Mouse (Mus musculus) colon, adult 2 months (tissue): Measurements from ENCODE around the gene Flt1. TPM values are rescaled to one million over a fixed set of nuclear protein-coding genes. Genes with fewer than 3 reads are reported as not detected.

Source experiments
- polyA plus RNA-seq: library from polyadenylated mRNA; depleted of rRNA; stranded (reverse); fragments of >200 nt; gene quantifications from 2 replicates; pipeline ENCODE4 v1.2.3, GENCODE M21; 2012; rRNA removed

Gene Flt1
- 2.8 and 3.4 TPM in 2 replicates for polyA plus RNA-seq

GRCm38 (mm10) chr5:147725831-147726700 is at the start of gene Flt1:
Flt1 (minus strand) TSS chr5:147726011.

Other genes starting within 250 kb of the Flt1 start
- gene Pomp, start 134.4 kb upstream of the Flt1 start, polyA plus RNA-seq, result 23.5 and 28.9 TPM in 2 replicates
- 22.8 and 23.7 TPM in 2 replicates for gene Slc46a3, start 168.8 kb upstream of the Flt1 start, polyA plus RNA-seq
- 4.7 and 12.3 TPM in 2 replicates for gene Mtus2, start 231.3 kb upstream of the Flt1 start, polyA plus RNA-seq